ENCODE assay signal across 8 mouse cellular contexts in genomic region chr5:45520809-45521110, GRCm38 (mm10). TPM values are rescaled to one million over a fixed set of nuclear protein-coding genes. Genes with fewer than 3 reads are reported as not detected.
DNase-seq lines count a peak whose midpoint lies in the region; ATAC-seq and TF ChIP-seq lines count a peak whose summit lies in the region.

No protein-coding gene starts in this region.

- intact Hi-C loops in heart, postnatal 36 days (cut with DNase I), result loop anchor here (2.0 to 10.0 kb wide), 5 partner anchors 26 to 1296 kb away; partner anchors contain the start of genes Lcorl, Ncapg and Tapt1

- peak overlapping the region; percentile 84 for H3K9ac ChIP-seq in heart, embryonic 16.5 days (ENCODE audit: low read length)
- peak overlapping the region; percentile 90 for H3K9ac ChIP-seq in MEL (ENCODE audit: control insufficient read depth, low read depth, low read length, poor library complexity, severe bottlenecking)
- H3K9ac ChIP-seq in hindbrain, embryonic 11.5 days (ENCODE audit: low read depth, low read length), result peak overlapping the region; percentile 80
- peak overlapping the region; percentile 91 for H3K9ac ChIP-seq in midbrain, embryonic 11.5 days (ENCODE audit: low read length)

- peak overlapping the region; percentile 93 for H3K4me2 ChIP-seq in heart, embryonic 16.5 days (ENCODE audit: low read depth, low read length)
- peak overlapping the region; percentile 59 for H3K4me2 ChIP-seq in hindbrain, embryonic 11.5 days (replicated peaks; ENCODE audit: low read depth, low read length)
- peak overlapping the region; percentile 92 for H3K4me2 ChIP-seq in midbrain, embryonic 11.5 days

- no peak overlapping the region for H3K27ac ChIP-seq in heart, embryonic 16.5 days (ENCODE audit: low read length)
- no peak overlapping the region for H3K27ac ChIP-seq in MEL (ENCODE audit: control insufficient read depth, low read depth, low read length)
- no peak overlapping the region for H3K27ac ChIP-seq in hindbrain, embryonic 11.5 days (ENCODE audit: low read depth, low read length)
- H3K27ac ChIP-seq in midbrain, embryonic 11.5 days (ENCODE audit: low read depth, low read length), result no peak overlapping the region

- no peak for TF ChIP-seq POLR2A in MEL (IDR thresholded peaks at IDR 0.05; ENCODE audit: control insufficient read depth in 1 of 2, insufficient read depth in 1 of 2, low read depth in 1 of 2, low read length in 2 of 2, poor library complexity in 1 of 2)

- no peaks in the 10 kb centered on the region for H3K9me3 ChIP-seq in heart, embryonic 16.5 days (replicated peaks; ENCODE audit: control insufficient read depth, low read length)
- no peaks in the 10 kb centered on the region for H3K9me3 ChIP-seq in MEL (replicated peaks; ENCODE audit: insufficient read depth, low read length)
- no peaks in the 10 kb centered on the region for H3K9me3 ChIP-seq in hindbrain, embryonic 11.5 days (ENCODE audit: control insufficient read depth, low read length)
- H3K9me3 ChIP-seq in midbrain, embryonic 11.5 days (ENCODE audit: control insufficient read depth, low read length), result no peaks in the 10 kb centered on the region

- TF ChIP-seq CTCF in MEL (IDR thresholded peaks at IDR 0.05 in 2 of 3, conservative IDR thresholded peaks at IDR 0.05 in 1 of 3; ENCODE audit: control insufficient read depth in 1 of 3, insufficient read depth in 1 of 3, low read depth in 2 of 3, low read length in 3 of 3, poor library complexity in 1 of 3, severe bottlenecking in 1 of 3), result no peak

- TF ChIP-seq EP300 in MEL (IDR thresholded peaks at IDR 0.05; ENCODE audit: low read depth in 1 of 2, low read length in 2 of 2), result no peak

- no peak for ATAC-seq in heart, embryonic 16.5 days (replicated peaks; ENCODE audit: extremely low read depth, insufficient read depth, low FRiP score)
- no peak; the same call in 1 of the 2 replicates for ATAC-seq in hindbrain, embryonic 11.5 days (ENCODE audit: low FRiP score)
- no peak for ATAC-seq in midbrain, embryonic 11.5 days (ENCODE audit: low FRiP score)

- peak overlapping the region; percentile 78 for H3K4me3 ChIP-seq in heart, embryonic 16.5 days (ENCODE audit: low read length)
- H3K4me3 ChIP-seq in MEL (ENCODE audit: control insufficient read depth in 1 of 2, insufficient read depth in 1 of 2, low read depth in 2 of 2, low read length in 2 of 2), result peak overlapping the region; percentile 79 to 84
- H3K4me3 ChIP-seq in hindbrain, embryonic 11.5 days (ENCODE audit: low read depth, low read length), result peak overlapping the region; percentile 84
- H3K4me3 ChIP-seq in midbrain, embryonic 11.5 days (ENCODE audit: low read depth, low read length), result peak overlapping the region; percentile 77

- H3K4me1 ChIP-seq in heart, embryonic 16.5 days (ENCODE audit: control insufficient read depth, insufficient read depth, low read length), result peaks cover 18% of the 10 kb centered on the region
- peaks cover 0 to 12% of the 10 kb centered on the region in 2 experiments; a peak in 2 of 4 replicates for H3K4me1 ChIP-seq in MEL (ENCODE audit: control insufficient read depth in 1 of 2, insufficient read depth in 2 of 2, low read length in 2 of 2)
- 0 out of 2 replicates have a peak, but pooled peaks cover 2% of the 10 kb centered on the region for H3K4me1 ChIP-seq in hindbrain, embryonic 11.5 days (replicated peaks; ENCODE audit: control insufficient read depth, insufficient read depth, low read length)
- H3K4me1 ChIP-seq in midbrain, embryonic 11.5 days (ENCODE audit: control insufficient read depth, insufficient read depth, low read length), result peaks cover 13% of the 10 kb centered on the region

- H3K27me3 ChIP-seq in heart, embryonic 16.5 days (ENCODE audit: control insufficient read depth, insufficient read depth, low read length), result no peaks in the 10 kb centered on the region
- no peaks in the 10 kb centered on the region for H3K27me3 ChIP-seq in MEL (ENCODE audit: control insufficient read depth in 1 of 2, insufficient read depth in 2 of 2, low read length in 2 of 2)
- no peaks in the 10 kb centered on the region for H3K27me3 ChIP-seq in hindbrain, embryonic 11.5 days (ENCODE audit: control insufficient read depth, insufficient read depth, low read length)
- H3K27me3 ChIP-seq in midbrain, embryonic 11.5 days (ENCODE audit: control insufficient read depth, insufficient read depth, low read length), result no peaks in the 10 kb centered on the region

- H3K36me3 ChIP-seq in heart, embryonic 16.5 days (ENCODE audit: control insufficient read depth, insufficient read depth), result peaks cover 13% of the 10 kb centered on the region
- peaks cover 10 to 11% of the 10 kb centered on the region in 2 experiments for H3K36me3 ChIP-seq in MEL (ENCODE audit: control insufficient read depth in 1 of 2, insufficient read depth in 2 of 2, low read length in 2 of 2)
- peaks cover 3% of the 10 kb centered on the region; the same call in 1 of the 2 replicates for H3K36me3 ChIP-seq in hindbrain, embryonic 11.5 days (ENCODE audit: control insufficient read depth, insufficient read depth, low read length)
- no peaks in the 10 kb centered on the region; the same call in 1 of the 2 replicates for H3K36me3 ChIP-seq in midbrain, embryonic 11.5 days (ENCODE audit: control insufficient read depth, insufficient read depth, low read length)

- no peak for TF ChIP-seq RAD21 in MEL (IDR thresholded peaks at IDR 0.05; ENCODE audit: low read depth, low read length)

- WGBS in heart, embryonic 16.5 days, result 4% methylated on average over 5 of the region's 5 CpGs
- 9% methylated on average over 5 of the region's 5 CpGs for WGBS in hindbrain, embryonic 11.5 days
- WGBS in midbrain, embryonic 11.5 days, result 5% methylated on average over 5 of the region's 5 CpGs

- peaks cover 23% of the 10 kb centered on the region for H3K79me2 ChIP-seq in MEL (ENCODE audit: control insufficient read depth, insufficient read depth, low read length, poor library complexity)

- DNase-seq in heart, postnatal 36 days, result no peak
- no peak for DNase-seq in MEL (ENCODE audit: low read depth, low spot score)
- DNase-seq in hindbrain, embryonic 11.5 days (ENCODE audit: low spot score), result no peak
- no peak for DNase-seq in midbrain, embryonic 11.5 days (ENCODE audit: low spot score, missing footprints)
- no peak for DNase-seq in layer of hippocampus, adult 18-20 months (ENCODE audit: low spot score in 2 of 2)
- no peak for DNase-seq in right cerebral cortex, postnatal 25 days
- DNase-seq in lung, postnatal 25 days (ENCODE audit: low spot score), result no peak

TF ChIP-seq in MEL, 35 proteins besides CTCF, POLR2A, EP300 and RAD21:
- TF ChIP-seq HCFC1 (IDR thresholded peaks at IDR 0.05; ENCODE audit: low read depth, low read length) (no peak), CHD2 (IDR thresholded peaks at IDR 0.05; ENCODE audit: low read length) (no peak)

RNA-seq across cellular contexts. Expression of gene Med28, which starts 0.7 kb away (rescaled TPM):
- 169 and 170 TPM in 2 replicates for polyA plus RNA-seq in heart, embryonic 16.5 days (2015; fragmentation: Nextera tagmentation; extraction: Ambion mirVana)
- total RNA-seq in heart, postnatal 36 days (2021), result 10 to 100 TPM; 55.0 TPM
- total RNA-seq in MEL (2012; rRNA removed), result 192 and 195 TPM in 2 replicates
- polyA plus RNA-seq in MEL (2012; ENCODE audit: insufficient read depth in 1 of 2, insufficient read length in 2 of 2, low read depth in 1 of 2, low replicate concordance in 2 of 2, missing spikeins in 1 of 2), result 100 to 1,000 TPM in 1 of 2 experiments, not detected in 1; 177 TPM
- polyA plus RNA-seq in hindbrain, embryonic 11.5 days (2014; fragmentation: Nextera tagmentation; extraction: Ambion mirVana), result 292 and 294 TPM in 2 replicates
- polyA plus RNA-seq in midbrain, embryonic 11.5 days (2014; fragmentation: Nextera tagmentation; extraction: Ambion mirVana), result 284 and 309 TPM in 2 replicates
- 100 to 1,000 TPM; 105 to 120 TPM for total RNA-seq in layer of hippocampus, adult 18-20 months (2021)

RNA-seq across cellular contexts. Expression of gene Lap3, which starts 27.6 kb away (rescaled TPM):
- 66.7 and 76.4 TPM in 2 replicates for polyA plus RNA-seq in heart, embryonic 16.5 days (2015; fragmentation: Nextera tagmentation; extraction: Ambion mirVana)
- total RNA-seq in heart, postnatal 36 days (2021), result 100 to 1,000 TPM in 1 of 2 experiments, 10 to 100 TPM in 1; 95.5 to 116 TPM
- total RNA-seq in MEL (2012; rRNA removed), result 203 and 205 TPM in 2 replicates
- polyA plus RNA-seq in MEL (2012; ENCODE audit: insufficient read depth in 1 of 2, insufficient read length in 2 of 2, low read depth in 1 of 2, low replicate concordance in 2 of 2, missing spikeins in 1 of 2), result 100 to 1,000 TPM; 172 to 213 TPM
- 75.0 and 75.7 TPM in 2 replicates for polyA plus RNA-seq in hindbrain, embryonic 11.5 days (2014; fragmentation: Nextera tagmentation; extraction: Ambion mirVana)
- polyA plus RNA-seq in midbrain, embryonic 11.5 days (2014; fragmentation: Nextera tagmentation; extraction: Ambion mirVana), result 84.7 and 85.8 TPM in 2 replicates
- total RNA-seq in layer of hippocampus, adult 18-20 months (2021), result 10 to 100 TPM; 59.5 to 60.1 TPM
